Mouse (Mus musculus): ENCODE data around the gene Rpl15.
"Not testable (repeated sequence)": the region's sequence is repeated elsewhere in the genome, so short reads cannot be mapped to it uniquely, and the experiment has no call there.

Gene Rpl15

GRCm38 (mm10) chr14:18241786-18242185 is 29.4 kb downstream of the Rpl15 start:
- no peak for DNase-seq (ENCODE audit: low spot score)

GRCm38 (mm10) chr14:18240132-18240531 is 31.1 kb downstream of the Rpl15 start:
- DNase-seq (ENCODE audit: low spot score): no peak

GRCm38 (mm10) chr14:18238750-18239731 is 32.1 kb downstream of the Rpl15 start, which contains the start of gene Nr1d2:
Gene Nr1d2 (minus strand): TSS chr14:18239127.
- DNase-seq (ENCODE audit: low spot score): peak; percentile 99

- peak; percentile 97 for DNase-seq (ENCODE audit: low spot score)
These were observed 33.0 kb downstream of the Rpl15 start for GRCm38 (mm10) chr14:18238131-18238749.

GRCm38 (mm10) chr14:18237381-18237780 is 33.8 kb downstream of the Rpl15 start:
- DNase-seq (ENCODE audit: low spot score): no peak

GRCm38 (mm10) chr14:18236496-18237235 is 34.5 kb downstream of the Rpl15 start:
- DNase-seq (ENCODE audit: low spot score): not testable (repeated sequence)

GRCm38 (mm10) chr14:18233981-18234960 is 36.9 kb downstream of the Rpl15 start:
- no peak for DNase-seq (ENCODE audit: low spot score)

- no peak for DNase-seq (ENCODE audit: low spot score)
These were observed 38.1 kb downstream of the Rpl15 start for GRCm38 (mm10) chr14:18233076-18233475.

- not testable (repeated sequence) for DNase-seq (ENCODE audit: low spot score)
These were observed 39.3 kb downstream of the Rpl15 start for GRCm38 (mm10) chr14:18231866-18232265.

GRCm38 (mm10) chr14:18229751-18230150 is 41.4 kb downstream of the Rpl15 start:
- DNase-seq (ENCODE audit: low spot score): not testable (repeated sequence)

- not testable (repeated sequence) for DNase-seq (ENCODE audit: low spot score)
These were observed 45.0 kb downstream of the Rpl15 start for GRCm38 (mm10) chr14:18226181-18226580.

- not testable (repeated sequence) for DNase-seq (ENCODE audit: low spot score)
These were observed 45.8 kb downstream of the Rpl15 start for GRCm38 (mm10) chr14:18225431-18225830.

GRCm38 (mm10) chr14:18221977-18222376 is 49.2 kb downstream of the Rpl15 start:
- DNase-seq (ENCODE audit: low spot score): no peak
